Mouse (Mus musculus): ENCODE data around the gene Cmtm5.
"Not testable (repeated sequence)": the region's sequence is repeated elsewhere in the genome, so short reads cannot be mapped to it uniquely, and the experiment has no call there.

Cmtm5 gene

GRCm38 (mm10) chr14:54959197-54959596, 23.1 kb downstream of the Cmtm5 start:
- DNase-seq (ENCODE audit: low spot score in 2 of 2) = no peak

- DNase-seq (ENCODE audit: low spot score in 2 of 2) = not testable (repeated sequence)
Observed at GRCm38 (mm10) chr14:54959853-54960613, 24.0 kb downstream of the Cmtm5 start.

GRCm38 (mm10) chr14:54960769-54961168, 24.7 kb downstream of the Cmtm5 start:
- peak in 1 of 2 experiments; percentile 34 for DNase-seq (ENCODE audit: low spot score in 2 of 2)

- DNase-seq (ENCODE audit: low spot score in 2 of 2) = no peak
Observed at GRCm38 (mm10) chr14:54961487-54961886, 25.4 kb downstream of the Cmtm5 start.

- no peak for DNase-seq (ENCODE audit: low spot score in 2 of 2)
Observed at GRCm38 (mm10) chr14:54962714-54963113, 26.7 kb downstream of the Cmtm5 start.

GRCm38 (mm10) chr14:54963727-54964126, 27.7 kb downstream of the Cmtm5 start:
- no peak for DNase-seq (ENCODE audit: low spot score in 2 of 2)

- no peak for DNase-seq (ENCODE audit: low spot score in 2 of 2)
Observed at GRCm38 (mm10) chr14:54965044-54965443, 29.0 kb downstream of the Cmtm5 start.

GRCm38 (mm10) chr14:54965631-54966030, 29.6 kb downstream of the Cmtm5 start:
- no peak for DNase-seq (ENCODE audit: low spot score in 2 of 2)

- no peak for DNase-seq (ENCODE audit: low spot score in 2 of 2)
Observed at GRCm38 (mm10) chr14:54966320-54966977, 30.4 kb downstream of the Cmtm5 start, which contains the start of gene Myh6. Gene Myh6, minus strand, starts transcription at chr14:54966927.

- DNase-seq (ENCODE audit: low spot score in 2 of 2) = no peak
Observed at GRCm38 (mm10) chr14:54967874-54968273, 31.8 kb downstream of the Cmtm5 start.

- no peak for DNase-seq (ENCODE audit: low spot score in 2 of 2)
Observed at GRCm38 (mm10) chr14:54968344-54968743, 32.3 kb downstream of the Cmtm5 start.

- DNase-seq (ENCODE audit: low spot score in 2 of 2) = not testable (repeated sequence)
Observed at GRCm38 (mm10) chr14:54972786-54973185, 36.7 kb downstream of the Cmtm5 start.

- DNase-seq (ENCODE audit: low spot score in 2 of 2) = peak in 1 of 2 experiments; percentile 21
Observed at GRCm38 (mm10) chr14:54974068-54974791, 38.2 kb downstream of the Cmtm5 start.

GRCm38 (mm10) chr14:54976633-54977032, 40.6 kb downstream of the Cmtm5 start, which contains the start of gene Gm17428:
Gene Gm17428, plus strand, starts transcription at chr14:54976933.
- DNase-seq (ENCODE audit: low spot score in 2 of 2) = no peak

- DNase-seq (ENCODE audit: low spot score in 2 of 2) = no peak
Observed at GRCm38 (mm10) chr14:54978664-54979063, 42.6 kb downstream of the Cmtm5 start.

- DNase-seq (ENCODE audit: low spot score in 2 of 2) = no peak
Observed at GRCm38 (mm10) chr14:54981934-54982333, 45.9 kb downstream of the Cmtm5 start.

- not testable (repeated sequence) for DNase-seq (ENCODE audit: low spot score in 2 of 2)
Observed at GRCm38 (mm10) chr14:54988350-54988874, 52.4 kb downstream of the Cmtm5 start.
